Mouse (Mus musculus): ENCODE measurements around the gene Lrrc41. TPM values are rescaled to one million over a fixed set of nuclear protein-coding genes. Genes with fewer than 3 reads are reported as not detected.
A peak's percentile ranks its signal among the peaks of the same experiment; 100 is the strongest.

Gene Lrrc41
- polyA plus RNA-seq, 1 experiment from 2014 or later: 49.5 TPM

- Histone ChIP-seq H3K36me3 (peaks cover 100% of the 10 kb centered on the region), H3K27me3 (replicated peaks) (no peaks in the 10 kb centered on the region), H3K27ac (replicated peaks) (no peak overlapping the region), H3K4me2 (no peak overlapping the region), H3K9me3 (no peaks in the 10 kb centered on the region), H3K9ac (no peak overlapping the region), H3K4me3 (no peak overlapping the region), H3K4me1 (no peaks in the 10 kb centered on the region)
- ATAC-seq (ENCODE audit: extremely low read depth, insufficient number of reproducible peaks, low FRiP score, low TSS enrichment): no peak
- whole genome bisulfite sequencing: 87% methylated on average over 10 of the region's 10 CpGs
Observed at GRCm38 (mm10) chr4:116096291-116096690, 21.2 kb downstream of the Lrrc41 start.

DNA sequence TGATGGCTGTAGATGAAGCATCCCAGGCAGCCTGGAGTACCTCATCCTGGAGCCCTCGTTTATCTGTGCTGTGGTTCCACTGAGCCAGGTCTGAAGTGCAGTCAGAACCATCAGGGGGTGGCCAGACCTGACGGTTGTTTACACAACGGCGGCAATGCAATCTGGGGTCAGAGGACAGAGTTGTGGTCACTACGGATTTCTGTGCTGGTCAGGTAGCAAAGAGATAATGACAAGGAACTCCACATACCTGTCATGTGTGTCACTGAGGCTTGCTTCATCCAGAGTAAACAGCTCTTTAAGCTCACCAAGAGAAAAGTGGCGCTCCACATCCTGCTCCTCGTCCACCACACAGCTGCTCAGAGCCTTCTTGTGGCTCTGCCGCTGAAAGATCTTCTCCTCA lies 22.1 kb downstream of the Lrrc41 start:
- 78% methylated on average over 8 of the region's 8 CpGs for WGBS
- Histone ChIP-seq H3K27ac (replicated peaks) (no peak overlapping the region), H3K9ac (no peak overlapping the region), H3K9me3 (no peaks in the 10 kb centered on the region), H3K4me3 (no peak overlapping the region), H3K36me3 (peaks cover 99% of the 10 kb centered on the region), H3K4me1 (no peaks in the 10 kb centered on the region), H3K27me3 (replicated peaks) (no peaks in the 10 kb centered on the region), H3K4me2 (no peak overlapping the region)
- ATAC-seq (ENCODE audit: extremely low read depth, insufficient number of reproducible peaks, low FRiP score, low TSS enrichment): no peak

DNA sequence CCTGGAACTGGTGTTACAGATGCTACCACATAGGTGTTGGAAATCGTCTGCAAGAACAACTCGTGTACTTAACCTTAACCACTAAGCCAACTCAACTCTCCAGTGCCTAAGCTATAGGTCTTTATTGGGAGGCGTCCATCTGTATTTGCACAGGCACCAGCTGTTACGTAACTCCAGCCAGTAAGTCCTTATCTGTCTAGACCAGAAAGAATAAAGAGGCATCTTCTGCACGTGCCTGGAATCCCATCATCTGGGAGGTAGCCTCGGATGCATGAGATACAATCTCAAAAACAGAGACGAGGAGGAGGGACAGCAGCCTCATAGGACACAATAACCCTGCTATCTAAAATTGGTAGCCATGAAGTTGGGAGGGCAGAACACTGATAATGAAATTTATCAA lies 25.9 kb downstream of the Lrrc41 start:
- H3K4me3 ChIP-seq: no peak overlapping the region
- no peak for ATAC-seq (ENCODE audit: extremely low read depth, insufficient number of reproducible peaks, low FRiP score, low TSS enrichment)
- H3K27ac ChIP-seq (replicated peaks): no peak overlapping the region
- no peak overlapping the region for H3K9ac ChIP-seq
- no peaks in the 10 kb centered on the region for H3K4me1 ChIP-seq
- H3K27me3 ChIP-seq (replicated peaks): no peaks in the 10 kb centered on the region
- H3K4me2 ChIP-seq: no peak overlapping the region
- 63% methylated on average over 7 of the region's 7 CpGs for WGBS
- H3K36me3 ChIP-seq: peaks cover 97% of the 10 kb centered on the region
- H3K9me3 ChIP-seq: no peaks in the 10 kb centered on the region

GRCm38 (mm10) chr4:116105278-116105677 lies 30.2 kb downstream of the Lrrc41 start:
- Histone ChIP-seq H3K4me3 (no peak overlapping the region), H3K27ac (replicated peaks) (no peak overlapping the region), H3K27me3 (replicated peaks) (no peaks in the 10 kb centered on the region), H3K36me3 (peaks cover 80% of the 10 kb centered on the region), H3K9ac (no peak overlapping the region), H3K4me2 (no peak overlapping the region), H3K9me3 (no peaks in the 10 kb centered on the region), H3K4me1 (no peaks in the 10 kb centered on the region)
- 88% methylated on average over 5 of the region's 5 CpGs for WGBS
- no peak for ATAC-seq (ENCODE audit: extremely low read depth, insufficient number of reproducible peaks, low FRiP score, low TSS enrichment)

DNA sequence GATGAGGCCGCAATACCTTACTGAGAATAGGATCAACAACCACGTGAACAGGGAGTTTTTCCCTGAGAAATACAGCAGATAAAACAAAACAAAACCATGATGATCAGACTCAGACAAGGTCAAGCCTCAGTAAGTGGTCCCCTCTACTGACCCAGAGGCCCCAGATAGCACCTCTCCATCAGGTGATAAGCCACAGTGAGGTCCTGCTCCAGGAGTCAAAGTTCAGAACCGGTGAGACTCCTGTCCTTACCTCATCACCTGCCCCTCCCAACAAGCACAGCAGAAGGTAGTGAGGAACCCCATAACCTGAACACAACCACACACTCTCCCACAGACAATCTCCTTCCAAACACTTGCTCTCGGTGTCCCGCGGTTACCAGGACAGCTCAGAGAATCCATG lies 35.6 kb downstream of the Lrrc41 start:
- Histone ChIP-seq H3K36me3 (peaks cover 64% of the 10 kb centered on the region), H3K27ac (replicated peaks) (no peak overlapping the region), H3K4me3 (no peak overlapping the region), H3K27me3 (replicated peaks) (no peaks in the 10 kb centered on the region), H3K4me1 (no peaks in the 10 kb centered on the region), H3K9ac (no peak overlapping the region), H3K9me3 (no peaks in the 10 kb centered on the region), H3K4me2 (no peak overlapping the region)
- no peak for ATAC-seq (ENCODE audit: extremely low read depth, insufficient number of reproducible peaks, low FRiP score, low TSS enrichment)
- WGBS: 80% methylated on average over 6 of the region's 6 CpGs

- Histone ChIP-seq H3K36me3 (peaks cover 64% of the 10 kb centered on the region), H3K9me3 (no peaks in the 10 kb centered on the region), H3K4me1 (no peaks in the 10 kb centered on the region), H3K27me3 (replicated peaks) (no peaks in the 10 kb centered on the region), H3K27ac (replicated peaks) (no peak overlapping the region), H3K9ac (no peak overlapping the region), H3K4me2 (no peak overlapping the region), H3K4me3 (no peak overlapping the region)
- no peak for ATAC-seq (ENCODE audit: extremely low read depth, insufficient number of reproducible peaks, low FRiP score, low TSS enrichment)
- 83% methylated on average over 2 of the region's 2 CpGs for WGBS
Observed at GRCm38 (mm10) chr4:116111486-116111885, 36.4 kb downstream of the Lrrc41 start.

- 0% methylated on average over 1 of the region's 1 CpGs for WGBS
- H3K27ac ChIP-seq (replicated peaks): no peak overlapping the region
Observed at GRCm38 (mm10) chr4:116122762-116123161, 47.7 kb downstream of the Lrrc41 start.

DNA sequence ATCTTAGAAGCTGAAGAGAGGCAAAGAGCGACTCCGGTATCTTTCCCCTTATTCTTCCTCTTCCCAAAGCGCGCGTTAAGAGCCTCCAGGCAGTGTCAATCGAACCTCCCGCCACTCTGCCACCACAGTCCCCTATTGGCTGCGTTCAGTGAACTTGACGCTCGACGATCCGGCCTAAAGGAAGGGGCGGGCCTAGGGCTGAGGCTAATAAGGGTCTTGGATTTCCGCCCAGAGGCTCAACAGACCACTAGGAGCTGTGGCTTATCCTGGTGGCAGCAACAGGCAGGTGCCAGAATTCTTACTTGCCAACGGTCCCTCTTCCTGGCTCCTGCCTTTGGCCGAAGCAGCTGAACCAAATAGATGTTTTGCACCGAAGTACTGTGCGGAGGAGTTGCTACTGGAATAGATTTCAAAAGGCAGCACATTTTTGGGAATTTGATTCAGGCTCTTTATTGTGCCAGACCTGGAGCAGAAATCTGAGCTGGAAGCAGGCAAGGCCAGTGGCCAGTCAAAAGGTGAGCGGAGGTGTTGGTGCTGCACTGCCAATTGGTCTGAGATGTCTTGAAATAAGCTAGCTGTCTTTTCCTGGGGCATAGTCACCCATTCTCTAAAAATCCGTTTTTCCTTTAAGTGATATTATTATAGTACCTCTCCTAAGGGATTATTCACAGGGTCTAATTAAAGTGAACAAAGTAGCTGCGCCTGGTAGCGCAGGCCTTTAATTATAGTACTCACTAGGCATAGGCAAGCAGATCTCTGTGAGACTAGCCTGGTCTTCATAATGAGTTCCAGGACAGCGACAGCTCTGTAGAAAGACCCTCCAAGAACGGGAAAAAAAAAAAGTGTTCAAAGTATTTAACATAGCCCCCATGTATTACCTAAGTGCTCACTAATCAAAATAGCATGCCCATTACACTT lies 48.8 kb downstream of the Lrrc41 start, which contains the start of the genes Rad54l and Pomgnt1:
TSS of gene Rad54l (minus strand) at position 89 of the 918 bp plus-strand sequence.
TSS of gene Pomgnt1 (plus strand) at position 239 of the 918 bp plus-strand sequence.
- H3K4me1 ChIP-seq: peaks cover 21% of the 10 kb centered on the region
- peak within 1 kb of the TSS; percentile 83 for H3K9ac ChIP-seq
- peaks cover 17% of the 10 kb centered on the region for H3K36me3 ChIP-seq
- peak within 1 kb of the TSS; percentile 70 for H3K4me3 ChIP-seq
- 6% methylated on average over 24 of the region's 24 CpGs for WGBS
- no peaks in the 10 kb centered on the region for H3K27me3 ChIP-seq (replicated peaks)
- peak; percentile 89 for ATAC-seq (ENCODE audit: extremely low read depth, insufficient number of reproducible peaks, low FRiP score, low TSS enrichment)
- no peaks in the 10 kb centered on the region for H3K9me3 ChIP-seq
- peak within 1 kb of the TSS; percentile 82 for H3K27ac ChIP-seq (replicated peaks)
- H3K4me2 ChIP-seq: peak within 1 kb of the TSS; percentile 85

More at GRCm38 (mm10) chr4:116122762-116123161, 47.7 kb downstream of the Lrrc41 start:
- H3K9me3 ChIP-seq: no peaks in the 10 kb centered on the region
- peaks cover 21% of the 10 kb centered on the region for H3K4me1 ChIP-seq
- H3K4me2 ChIP-seq: peak overlapping the region; percentile 85
- peak overlapping the region; percentile 83 for H3K9ac ChIP-seq
- peaks cover 22% of the 10 kb centered on the region for H3K36me3 ChIP-seq
- no peak for ATAC-seq (ENCODE audit: extremely low read depth, insufficient number of reproducible peaks, low FRiP score, low TSS enrichment)
- peak overlapping the region; percentile 70 for H3K4me3 ChIP-seq
- H3K27me3 ChIP-seq (replicated peaks): no peaks in the 10 kb centered on the region

DNA sequence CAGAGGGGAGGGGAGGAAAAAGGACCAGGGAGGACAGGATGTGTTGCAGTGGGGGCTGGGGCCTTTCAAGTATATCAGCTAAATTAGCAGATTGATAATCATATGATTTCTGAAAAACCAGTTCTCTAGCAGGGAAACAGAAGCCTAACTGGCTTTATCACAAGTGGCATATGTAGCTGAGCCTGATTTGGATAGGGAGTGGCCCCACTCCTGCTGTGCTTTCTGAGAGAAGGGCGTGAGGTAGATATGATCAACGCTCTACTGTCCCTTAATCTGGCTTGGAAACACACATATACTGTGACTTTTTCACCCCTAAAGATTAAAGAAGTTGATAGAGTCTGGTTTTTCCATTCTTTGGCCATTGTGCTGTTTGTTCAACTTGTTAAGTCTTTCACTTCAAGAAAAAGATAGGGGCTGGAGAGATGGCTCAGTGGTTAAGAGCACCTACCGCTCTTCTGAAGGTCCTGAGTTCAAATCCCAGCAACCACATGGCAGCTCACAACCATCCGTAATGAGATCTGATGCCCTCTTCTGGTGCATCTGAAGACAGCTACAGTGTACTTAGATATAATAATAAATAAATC lies 50.8 kb downstream of the Lrrc41 start:
- 81% methylated on average over 4 of the region's 4 CpGs for WGBS
- no peak overlapping the region for H3K9ac ChIP-seq
- no peaks in the 10 kb centered on the region for H3K27me3 ChIP-seq (replicated peaks)
- no peak for ATAC-seq (ENCODE audit: extremely low read depth, insufficient number of reproducible peaks, low FRiP score, low TSS enrichment)
- no peaks in the 10 kb centered on the region for H3K9me3 ChIP-seq
- peaks cover 21% of the 10 kb centered on the region for H3K4me1 ChIP-seq
- H3K4me2 ChIP-seq: no peak overlapping the region
- no peak overlapping the region for H3K27ac ChIP-seq (replicated peaks)
- no peak overlapping the region for H3K4me3 ChIP-seq
- H3K36me3 ChIP-seq: no peaks in the 10 kb centered on the region

DNA sequence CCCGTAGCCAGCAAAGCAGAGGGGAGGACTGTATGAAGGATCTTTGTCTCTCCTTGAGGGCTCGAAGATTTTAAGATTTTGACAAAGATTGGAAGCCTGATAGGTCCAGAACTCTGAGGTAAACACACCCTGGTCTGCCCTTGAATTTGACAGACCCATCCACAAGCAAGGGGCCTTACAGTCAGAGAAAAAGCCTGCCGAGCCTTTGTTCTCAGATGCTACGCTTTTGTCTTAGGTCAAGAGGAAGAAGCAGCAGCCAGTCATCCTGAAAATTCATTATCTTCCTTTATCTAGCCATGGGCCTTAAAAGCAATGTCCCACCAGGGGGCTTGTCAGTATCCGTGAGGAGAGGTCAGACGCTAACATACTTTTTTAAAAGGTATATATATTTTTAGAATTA lies 52.9 kb downstream of the Lrrc41 start:
- H3K4me3 ChIP-seq: no peak overlapping the region
- no peaks in the 10 kb centered on the region for H3K27me3 ChIP-seq (replicated peaks)
- H3K27ac ChIP-seq (replicated peaks): no peak overlapping the region
- peaks cover 14% of the 10 kb centered on the region for H3K4me1 ChIP-seq
- H3K4me2 ChIP-seq: no peak overlapping the region
- no peak for ATAC-seq (ENCODE audit: extremely low read depth, insufficient number of reproducible peaks, low FRiP score, low TSS enrichment)
- no peaks in the 10 kb centered on the region for H3K9me3 ChIP-seq
- WGBS: 75% methylated on average over 6 of the region's 6 CpGs
- no peaks in the 10 kb centered on the region for H3K36me3 ChIP-seq
- no peak overlapping the region for H3K9ac ChIP-seq

DNA sequence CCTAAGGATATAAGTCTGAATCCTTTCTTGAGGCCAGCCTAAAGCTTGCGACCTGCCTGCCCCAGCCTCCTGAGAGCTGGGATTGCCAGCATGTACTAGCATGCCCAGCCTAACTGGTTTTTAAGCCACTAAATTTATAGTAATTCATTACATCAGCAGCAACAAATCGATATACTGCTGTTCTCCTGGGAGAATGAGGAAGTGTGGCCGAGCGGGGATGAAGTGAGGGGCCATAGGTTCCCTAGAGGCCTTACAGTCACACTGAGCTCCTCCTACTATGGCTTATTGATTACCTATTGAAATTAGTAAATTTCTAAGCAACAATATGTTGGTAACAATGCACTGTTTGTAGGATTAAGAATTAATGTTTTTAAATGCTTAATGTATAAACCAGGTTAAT lies 58.1 kb downstream of the Lrrc41 start:
- H3K27ac ChIP-seq (replicated peaks): no peak overlapping the region
- H3K4me1 ChIP-seq: peaks cover 7% of the 10 kb centered on the region; the same call in 1 of the 2 replicates
- ATAC-seq (ENCODE audit: extremely low read depth, insufficient number of reproducible peaks, low FRiP score, low TSS enrichment): no peak
- H3K36me3 ChIP-seq: 0 out of 2 replicates have a peak, but pooled peaks cover 9% of the 10 kb centered on the region
- 77% methylated on average over 4 of the region's 4 CpGs for WGBS
- no peak overlapping the region for H3K4me2 ChIP-seq
- no peaks in the 10 kb centered on the region for H3K27me3 ChIP-seq (replicated peaks)
- no peak overlapping the region for H3K4me3 ChIP-seq
- H3K9ac ChIP-seq: no peak overlapping the region
- H3K9me3 ChIP-seq: no peaks in the 10 kb centered on the region

All from heart, embryonic 13.5 days (tissue).